Mouse (Mus musculus): ENCODE data around the gene Syne2.

DNA sequence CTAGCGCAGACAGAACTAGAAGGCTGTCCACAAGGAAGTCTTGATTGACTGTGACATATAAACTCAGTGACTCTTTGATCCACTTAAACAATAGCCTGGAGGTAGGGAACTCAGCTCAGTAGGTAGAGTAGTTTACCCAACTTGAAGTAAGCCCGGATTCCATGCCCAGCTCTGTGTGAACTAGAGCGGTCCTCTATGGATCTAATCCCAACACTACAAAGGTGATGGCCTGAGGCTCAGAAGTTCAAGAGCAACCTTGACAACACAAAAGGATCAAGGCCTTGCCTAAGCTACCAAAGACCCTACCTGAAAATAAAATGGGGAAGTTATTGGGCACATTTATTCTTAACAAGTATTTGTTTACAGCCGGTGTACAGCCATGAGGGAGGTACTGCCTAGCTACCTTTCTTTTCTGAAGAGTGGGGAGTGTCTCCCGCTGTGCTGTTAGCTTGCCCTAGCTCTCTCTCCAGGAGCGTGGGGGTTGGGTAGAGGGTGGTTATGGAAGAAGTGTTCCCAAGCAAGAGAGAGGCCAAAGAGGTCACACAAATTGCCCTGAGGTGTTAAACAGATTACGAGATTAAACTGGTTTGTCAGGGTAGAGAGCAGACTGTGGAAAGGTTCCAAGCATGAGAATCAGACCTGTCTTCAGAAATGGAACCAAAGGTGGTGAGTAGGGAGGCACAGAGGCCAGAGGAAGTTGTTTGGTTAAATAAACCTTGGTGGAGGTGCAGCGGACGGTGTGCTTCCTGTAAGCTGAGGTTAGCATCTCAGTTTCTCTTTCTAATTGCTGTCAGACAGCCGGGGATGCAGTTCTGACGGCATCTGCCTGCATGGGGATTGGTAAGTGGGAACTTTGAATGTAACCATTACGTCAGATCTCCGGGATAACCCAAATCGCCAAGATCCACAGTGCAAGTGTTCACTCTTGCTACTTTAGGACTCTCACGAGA lies 268.3 kb downstream of the Syne2 start:
- TF ChIP-seq POLR2A (IDR thresholded peaks at IDR 0.05; ENCODE audit: insufficient read depth, low read length) (no peak), CTCF (IDR thresholded peaks at IDR 0.05; ENCODE audit: low read depth, low read length) (no peak), EP300 (IDR thresholded peaks at IDR 0.05; ENCODE audit: insufficient read depth, low read depth, low read length) (no peak)

Measured in ES-Bruce4 (cell line).